Mouse (Mus musculus) mouse embryonic stem cell (cell line): ENCODE data around the gene Adgrl3.

Experiments used
- in situ Hi-C, 2 experiments: fragments of 300-500 bp; cut with MboI; formaldehyde crosslinking; loops; 1 replicate in 1 of 2; 3 replicates in 1 of 2; pipeline ENCODE4 v1.14.3; 2019 to 2020; ENCODE audit warnings: low sequenced_read_pairs in 2 of 2, low pct_unique_long_range_greater_than_20kb in 1 of 2, mixed read lengths in 1 of 2; ENCODE audit not compliant: unreplicated experiment in 1 of 2

The Adgrl3 gene

GRCm38 (mm10) chr5:81590005-81590694 lies 570.2 kb downstream of the Adgrl3 start:
- in situ Hi-C loops = no loop called here

- in situ Hi-C loops = no loop called here
These were observed 571.5 kb downstream of the Adgrl3 start for GRCm38 (mm10) chr5:81591481-81591880.

GRCm38 (mm10) chr5:81593396-81593995 lies 573.6 kb downstream of the Adgrl3 start:
- in situ Hi-C loops = no loop called here

DNA sequence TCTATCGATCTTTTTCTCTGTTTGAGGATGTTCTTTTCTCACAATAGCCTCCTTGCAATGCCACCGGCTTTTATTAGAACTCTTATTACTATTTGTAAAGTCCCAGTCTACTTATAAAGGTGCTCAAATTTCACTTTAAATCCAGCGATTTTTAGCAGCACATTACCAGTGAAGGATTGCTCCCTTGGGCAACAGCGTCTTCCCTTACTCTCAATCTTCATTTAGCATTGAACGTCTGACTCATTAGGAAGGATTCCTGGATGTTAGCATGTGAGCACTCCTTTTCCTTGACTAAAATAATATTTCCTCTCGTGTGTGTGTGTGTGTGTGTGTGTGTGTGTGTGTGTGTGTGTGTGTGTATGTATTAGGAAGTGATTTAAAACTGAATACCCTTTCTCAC lies 578.1 kb downstream of the Adgrl3 start:
- in situ Hi-C loops = no loop called here

DNA sequence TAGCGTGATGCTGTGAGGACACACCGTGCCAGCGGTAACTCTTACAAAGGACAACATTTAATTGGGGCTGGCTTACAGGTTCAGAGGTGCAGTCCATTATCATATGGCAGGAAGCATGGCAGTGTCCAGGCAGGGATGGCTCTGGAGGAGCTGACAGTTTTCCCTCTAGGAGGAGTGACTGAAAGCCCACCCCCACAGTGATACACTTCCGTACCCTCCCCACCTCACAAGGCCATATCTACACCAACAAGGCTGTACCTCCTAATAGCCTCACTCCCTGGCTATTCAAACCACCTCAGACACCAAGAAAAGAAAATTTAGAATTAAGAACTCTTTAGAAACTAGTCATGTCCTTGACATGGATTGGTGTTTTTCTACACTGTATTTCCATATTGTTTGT lies 583.0 kb downstream of the Adgrl3 start:
- in situ Hi-C loops = no loop called here

GRCm38 (mm10) chr5:81605646-81606045 lies 585.7 kb downstream of the Adgrl3 start:
- in situ Hi-C loops = no loop called here

DNA sequence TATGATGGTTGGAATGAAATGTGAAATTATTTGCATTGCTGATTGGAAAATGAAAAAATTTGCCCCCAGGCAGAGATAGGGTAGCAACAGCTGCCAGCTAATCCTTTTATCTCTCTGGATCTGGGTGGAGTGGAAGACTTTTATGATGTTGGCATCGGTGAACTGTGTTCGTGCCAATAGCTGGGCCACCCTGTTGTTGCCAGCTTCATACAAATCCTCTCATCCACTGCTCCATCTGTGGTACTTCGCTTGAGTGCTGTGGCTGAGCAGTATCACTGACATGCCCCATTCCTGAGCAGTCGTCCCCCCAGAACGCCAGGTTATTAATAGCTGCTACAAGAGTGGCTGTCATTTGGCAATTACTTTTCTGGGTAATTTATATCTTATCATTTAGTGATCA lies 590.3 kb downstream of the Adgrl3 start:
- in situ Hi-C loops = no loop called here

DNA sequence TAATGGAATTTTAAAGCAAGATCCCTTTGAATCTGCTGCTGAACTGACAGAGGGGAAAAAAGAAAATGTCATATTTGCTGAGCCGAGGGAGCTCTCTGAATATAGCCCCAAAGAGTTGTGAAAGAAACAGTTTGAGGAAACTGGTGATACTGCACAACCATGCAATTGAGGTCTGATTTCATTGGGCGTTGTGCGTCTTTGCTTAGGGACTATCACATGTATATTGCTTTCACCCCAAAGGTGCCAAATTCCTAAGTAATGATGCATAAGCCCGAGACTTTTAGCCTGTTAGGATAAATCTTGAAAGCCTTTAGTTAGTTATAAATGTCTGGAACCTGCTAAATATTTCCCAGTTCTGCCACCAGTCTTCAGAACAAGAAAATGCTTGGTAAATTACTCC lies 594.7 kb downstream of the Adgrl3 start:
- in situ Hi-C loops = no loop called here

DNA sequence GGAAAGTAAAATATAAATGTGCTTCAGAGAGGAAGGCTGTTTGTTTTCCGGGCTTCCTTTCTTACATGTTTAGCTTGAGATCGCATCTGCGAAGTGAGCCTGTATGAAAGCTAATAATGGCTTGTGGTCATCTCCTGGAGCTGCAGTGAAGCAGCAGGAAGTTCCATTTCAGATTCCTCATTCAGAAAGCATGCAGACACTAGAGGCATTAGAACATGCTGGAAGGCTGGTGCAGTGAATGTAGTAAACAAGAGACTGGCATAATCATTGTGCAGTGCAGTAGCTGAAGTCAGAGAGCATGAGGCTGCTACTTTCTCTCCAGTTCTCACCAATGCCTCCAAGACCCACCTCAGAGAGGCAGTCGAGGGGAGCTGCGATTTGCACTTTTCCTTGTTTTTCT lies 601.2 kb downstream of the Adgrl3 start:
- in situ Hi-C loops = no loop called here

GRCm38 (mm10) chr5:81621715-81622114 lies 601.8 kb downstream of the Adgrl3 start:
- in situ Hi-C loops = no loop called here

GRCm38 (mm10) chr5:81623846-81624245 lies 603.9 kb downstream of the Adgrl3 start:
- in situ Hi-C loops = no loop called here

GRCm38 (mm10) chr5:81636169-81636568 lies 616.2 kb downstream of the Adgrl3 start:
- in situ Hi-C loops = no loop called here

DNA sequence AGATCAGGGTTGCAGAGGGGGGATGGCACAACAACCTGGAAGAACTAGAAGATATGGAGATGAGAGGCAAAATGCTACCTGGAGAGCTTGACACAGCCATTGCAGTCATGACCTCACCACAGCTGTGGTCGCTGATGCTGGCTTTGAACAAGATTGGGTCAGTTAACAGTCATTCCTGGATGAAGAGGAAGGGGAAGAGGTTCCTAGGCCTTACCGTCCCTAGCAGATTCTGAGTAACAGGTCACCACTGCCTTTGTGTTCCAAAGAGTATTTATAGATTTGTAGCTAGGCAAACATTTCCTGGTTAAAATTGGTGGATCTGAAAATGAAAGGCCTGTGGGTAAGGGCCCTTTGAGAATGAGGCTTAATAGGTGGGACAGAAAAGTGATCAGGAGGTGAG lies 618.5 kb downstream of the Adgrl3 start:
- in situ Hi-C loops = no loop called here

GRCm38 (mm10) chr5:81640118-81640517 lies 620.2 kb downstream of the Adgrl3 start:
- in situ Hi-C loops = no loop called here

DNA sequence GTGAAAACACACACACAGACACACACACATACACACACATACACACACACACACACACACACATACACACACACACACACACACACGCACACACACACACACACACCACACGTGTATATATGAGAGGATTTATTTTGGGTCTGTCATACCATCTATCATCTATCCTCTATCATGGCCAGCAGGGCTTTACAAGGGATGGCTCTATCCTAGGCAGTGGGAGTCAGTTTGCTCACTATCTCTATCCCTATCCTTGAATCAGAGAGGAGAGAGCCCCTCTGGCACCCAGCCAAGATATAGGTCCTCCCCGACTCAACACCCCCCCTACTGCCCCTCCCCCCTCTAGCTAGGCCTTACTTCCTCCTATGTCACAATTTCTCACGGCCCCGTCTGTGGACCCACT lies 625.6 kb downstream of the Adgrl3 start:
- in situ Hi-C loops = no loop called here

GRCm38 (mm10) chr5:81653941-81654340 lies 634.0 kb downstream of the Adgrl3 start:
- in situ Hi-C loops = no loop called here

DNA sequence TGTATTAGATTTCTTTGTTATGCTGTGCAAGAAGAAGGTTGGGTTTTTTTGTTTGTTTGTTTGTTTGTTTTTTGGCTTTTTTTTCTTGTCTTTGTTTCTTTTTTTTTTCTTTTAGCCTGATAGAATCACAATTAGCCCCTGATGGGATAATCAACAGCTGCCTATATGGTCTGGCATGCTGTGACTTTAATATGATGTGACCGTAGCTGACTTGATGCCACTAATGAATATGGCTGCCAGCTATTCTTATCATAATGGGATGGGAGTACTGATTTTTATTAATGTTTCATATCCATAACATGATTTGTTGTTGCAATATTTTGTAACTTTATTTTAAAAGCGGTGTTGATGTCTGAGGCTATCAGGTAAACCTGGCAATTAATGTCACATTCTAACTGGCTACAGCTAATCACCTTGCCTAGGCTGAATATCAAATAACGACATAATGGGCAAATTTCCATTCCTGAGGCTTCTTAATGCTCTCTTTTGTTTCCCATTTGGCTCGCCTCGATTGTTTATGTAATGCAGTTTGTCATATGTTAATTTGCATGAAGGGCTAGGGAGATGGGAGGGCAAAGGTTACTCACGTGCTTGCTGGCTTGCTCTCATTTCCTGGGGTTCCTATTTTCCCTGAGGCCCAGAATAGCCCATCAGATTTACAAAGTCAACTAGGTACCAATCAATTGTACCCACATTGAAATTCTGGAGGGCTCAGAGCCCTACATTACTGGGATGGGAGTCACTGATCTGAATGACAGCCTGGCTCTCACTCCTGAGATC lies 641.9 kb downstream of the Adgrl3 start:
- in situ Hi-C loops = no loop called here

DNA sequence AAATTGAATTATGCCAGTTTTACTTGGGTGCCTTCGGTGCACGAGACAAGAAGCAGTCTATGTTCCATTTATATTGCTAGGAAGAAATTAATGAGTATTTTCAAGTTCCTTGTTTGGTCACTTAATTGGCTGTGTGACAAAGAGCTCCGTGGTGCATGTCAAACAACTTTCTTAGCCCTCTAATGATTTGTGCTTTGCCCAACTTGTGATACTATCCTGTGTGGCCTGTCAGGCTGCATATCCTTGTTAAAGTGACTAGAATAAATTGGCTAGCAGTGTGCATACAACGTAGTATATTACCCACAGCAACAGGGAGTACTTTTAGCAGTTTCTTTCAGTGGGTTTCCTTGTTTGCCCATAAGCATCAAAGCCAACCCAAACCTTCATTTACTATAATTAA lies 651.1 kb downstream of the Adgrl3 start:
- in situ Hi-C loops = no loop called here

DNA sequence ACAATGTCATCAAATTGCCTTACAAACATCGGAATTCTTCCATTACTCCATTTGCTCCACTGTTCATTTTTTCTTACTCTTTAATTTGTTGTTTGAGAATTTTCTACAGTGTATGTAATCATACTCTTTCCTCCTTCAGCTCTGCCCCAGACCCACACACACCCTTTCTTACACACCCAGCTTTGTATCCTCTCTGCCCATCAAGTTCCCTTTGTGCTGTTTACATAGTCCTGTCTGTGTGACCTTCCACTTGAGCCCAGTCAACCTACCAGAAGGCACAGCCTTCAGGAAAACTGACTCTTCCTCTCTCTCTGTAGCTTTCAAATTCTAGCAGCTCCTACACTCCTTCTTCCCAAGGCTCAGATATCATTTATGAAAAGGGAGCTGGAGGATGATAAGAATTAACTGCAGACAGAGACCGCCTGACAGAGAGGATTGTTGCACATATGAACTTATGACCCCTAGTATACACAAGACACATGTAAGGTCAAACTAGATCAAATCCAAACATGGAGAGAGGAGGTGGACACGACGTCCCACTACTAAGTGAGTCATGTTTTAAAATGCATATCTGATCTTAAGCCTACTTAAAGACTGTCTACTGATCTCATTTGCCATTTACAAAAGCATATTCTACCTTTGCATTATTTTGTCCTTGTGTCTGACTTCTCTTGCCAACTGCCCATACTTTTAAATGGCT lies 654.5 kb downstream of the Adgrl3 start:
- in situ Hi-C loops = no loop called here
